Mouse (Mus musculus): Measurements from ENCODE around the gene B3galnt2. TPM values are rescaled to one million over a fixed set of nuclear protein-coding genes. Genes with fewer than 3 reads are reported as not detected.
A peak's percentile ranks its signal among the peaks of the same experiment; 100 is the strongest.
"Not testable (repeated sequence)": the region's sequence is repeated elsewhere in the genome, so short reads cannot be mapped to it uniquely, and the experiment has no call there.

The B3galnt2 gene
- polyA plus RNA-seq, 1 experiment from 2014 or later: 58.3 TPM

DNA sequence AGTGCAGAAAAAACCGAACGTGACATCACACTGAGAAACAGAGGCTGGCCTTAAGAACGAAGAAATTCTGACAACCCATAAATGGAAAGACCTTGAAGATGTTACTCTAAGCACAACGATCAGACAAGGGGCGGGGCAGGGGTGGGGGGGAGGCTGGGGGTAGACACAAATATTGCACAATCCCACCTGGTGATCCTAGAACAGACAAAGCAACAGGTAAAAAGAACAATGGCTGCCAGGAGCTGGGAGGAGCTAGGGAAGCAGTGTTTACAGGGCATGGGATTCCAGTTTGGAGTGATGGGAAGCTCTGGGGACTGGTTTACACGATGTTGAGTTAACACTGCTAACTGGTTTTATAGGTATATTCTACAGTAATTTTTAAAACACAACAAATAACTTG, 61.3 kb downstream of the B3galnt2 start:
- H3K27ac ChIP-seq: no peak overlapping the region
- no peak overlapping the region for H3K4me3 ChIP-seq
- no peak for DNase-seq (ENCODE audit: low spot score)
- H3K9me3 ChIP-seq (replicated peaks): no peaks in the 10 kb centered on the region
- no peaks in the 10 kb centered on the region for H3K4me1 ChIP-seq
- H3K36me3 ChIP-seq: peaks cover 80% of the 10 kb centered on the region
- H3K27me3 ChIP-seq (ENCODE audit: low read depth, poor library complexity, severe bottlenecking): no peaks in the 10 kb centered on the region
- 92% methylated on average over 6 of the region's 6 CpGs for WGBS

- Histone ChIP-seq H3K27ac (no peak overlapping the region), H3K9me3 (replicated peaks) (no peaks in the 10 kb centered on the region), H3K4me1 (no peaks in the 10 kb centered on the region), H3K36me3 (peaks cover 57% of the 10 kb centered on the region), H3K4me3 (no peak overlapping the region), H3K27me3 (ENCODE audit: low read depth, poor library complexity, severe bottlenecking) (no peaks in the 10 kb centered on the region)
- no peak for DNase-seq (ENCODE audit: low spot score)
These were observed 64.0 kb downstream of the B3galnt2 start for GRCm38 (mm10) chr13:14018283-14018682.

GRCm38 (mm10) chr13:14018852-14019251, 64.6 kb downstream of the B3galnt2 start:
- no peaks in the 10 kb centered on the region for H3K9me3 ChIP-seq (replicated peaks)
- no peaks in the 10 kb centered on the region for H3K4me1 ChIP-seq
- peaks cover 53% of the 10 kb centered on the region for H3K36me3 ChIP-seq
- H3K4me3 ChIP-seq: no peak overlapping the region
- H3K27me3 ChIP-seq (ENCODE audit: low read depth, poor library complexity, severe bottlenecking): no peaks in the 10 kb centered on the region
- no peak for DNase-seq (ENCODE audit: low spot score)
- WGBS: 95% methylated on average over 3 of the region's 3 CpGs
- no peak overlapping the region for H3K27ac ChIP-seq

DNA sequence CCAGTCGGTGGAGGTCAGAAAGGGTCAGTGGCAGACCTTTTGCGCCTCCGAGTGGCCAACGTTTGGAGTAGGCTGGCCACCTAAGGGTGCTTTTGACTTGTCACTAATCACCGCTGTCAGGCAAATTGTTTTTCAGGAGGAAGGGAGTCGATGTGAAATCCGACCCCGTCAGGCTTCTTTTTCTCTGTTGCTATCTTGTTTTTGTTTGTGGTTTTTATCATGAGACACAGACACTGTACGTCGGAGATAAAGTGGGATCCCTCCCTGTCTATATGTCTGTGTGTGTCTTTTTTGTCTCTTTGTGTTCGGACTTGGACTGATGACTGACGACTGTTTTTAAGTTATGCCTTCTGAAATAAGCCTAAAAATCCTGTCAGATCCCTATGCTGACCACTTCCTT, 67.1 kb downstream of the B3galnt2 start:
- not testable (repeated sequence) for DNase-seq (ENCODE audit: low spot score); H3K4me3 ChIP-seq; H3K27ac ChIP-seq; H3K27me3 ChIP-seq (ENCODE audit: low read depth, poor library complexity, severe bottlenecking); H3K4me1 ChIP-seq; H3K9me3 ChIP-seq (replicated peaks)
- H3K36me3 ChIP-seq: peaks cover 41% of the 10 kb centered on the region
- WGBS: 79% methylated on average over 11 of the region's 12 CpGs

GRCm38 (mm10) chr13:14025554-14025953, 71.3 kb downstream of the B3galnt2 start:
- H3K27ac ChIP-seq: no peak overlapping the region
- no peak overlapping the region for H3K4me3 ChIP-seq
- H3K4me1 ChIP-seq: no peaks in the 10 kb centered on the region
- WGBS: 88% methylated on average over 6 of the region's 6 CpGs
- no peaks in the 10 kb centered on the region for H3K27me3 ChIP-seq (ENCODE audit: low read depth, poor library complexity, severe bottlenecking)
- DNase-seq (ENCODE audit: low spot score): no peak
- H3K9me3 ChIP-seq (replicated peaks): no peaks in the 10 kb centered on the region
- H3K36me3 ChIP-seq: peaks cover 35% of the 10 kb centered on the region

DNA sequence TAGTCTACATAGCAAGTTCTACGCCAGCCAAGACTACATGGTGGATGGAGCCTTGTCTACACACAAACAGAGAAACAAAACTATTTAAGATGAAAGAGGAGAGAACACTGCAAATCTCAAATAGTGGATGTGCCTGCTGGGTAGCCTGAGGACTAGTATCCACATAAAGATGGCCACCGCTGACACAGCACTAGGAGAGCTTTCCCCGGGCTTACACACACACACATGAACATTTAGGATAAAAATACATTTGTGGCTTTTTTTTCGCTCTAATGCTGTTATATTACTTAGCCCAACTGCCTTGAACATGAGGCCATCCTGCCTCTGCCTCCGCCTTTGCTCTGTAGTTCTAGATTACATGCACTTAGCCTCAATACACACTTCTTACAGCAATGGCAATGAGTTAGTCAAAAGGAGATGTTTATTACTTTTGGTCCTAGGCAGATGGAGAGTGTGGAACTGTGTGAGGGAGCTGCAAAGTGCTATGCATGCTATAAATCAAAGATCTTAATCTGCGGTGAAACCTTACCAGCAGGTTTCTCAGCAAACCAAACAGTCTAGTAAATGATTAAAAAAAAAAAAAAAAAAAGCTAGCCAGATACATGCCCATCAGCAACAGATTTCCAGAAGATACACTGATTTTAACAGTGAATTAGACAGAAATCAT, 72.0 kb downstream of the B3galnt2 start:
- Histone ChIP-seq H3K27me3 (ENCODE audit: low read depth, poor library complexity, severe bottlenecking) (no peaks in the 10 kb centered on the region), H3K9me3 (replicated peaks) (no peaks in the 10 kb centered on the region), H3K27ac (no peak overlapping the region), H3K36me3 (peaks cover 35% of the 10 kb centered on the region), H3K4me3 (no peak overlapping the region), H3K4me1 (no peaks in the 10 kb centered on the region)
- 96% methylated on average over 6 of the region's 6 CpGs for WGBS
- no peak for DNase-seq (ENCODE audit: low spot score)

DNA sequence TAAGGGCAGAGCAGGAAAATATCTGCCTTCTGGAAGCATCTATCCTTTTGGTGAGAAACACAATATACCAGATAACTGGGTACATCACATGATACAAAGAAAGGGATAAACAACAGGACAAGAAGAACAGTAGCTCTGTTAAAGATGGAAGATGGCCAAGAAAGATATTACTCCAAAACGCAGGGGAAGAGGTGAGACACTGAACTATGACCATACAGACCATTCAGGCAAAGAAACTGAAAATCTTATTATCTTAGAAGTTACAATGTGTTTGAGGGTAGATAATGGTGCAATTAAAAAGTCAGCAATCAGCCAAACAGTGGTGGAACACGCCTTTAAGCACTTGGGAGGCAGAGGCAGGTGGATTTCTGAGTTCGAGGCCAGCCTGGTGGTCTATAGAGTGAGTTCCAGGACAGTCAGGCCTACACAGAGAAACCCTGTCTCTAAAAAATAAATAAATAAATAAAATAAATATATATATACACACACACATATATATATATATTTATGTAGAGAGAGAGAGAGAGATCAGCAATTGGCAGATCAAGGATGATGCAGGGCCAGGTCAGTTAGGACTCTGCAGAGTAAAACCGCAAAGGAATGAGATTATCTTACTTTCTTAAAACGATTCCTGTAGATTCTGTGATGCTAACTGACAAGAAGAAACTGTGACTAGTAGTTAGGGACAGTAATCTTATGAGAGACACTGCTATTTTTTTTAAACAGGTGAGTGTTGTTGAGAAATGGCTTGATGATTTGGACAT, 79.2 kb downstream of the B3galnt2 start:
- Histone ChIP-seq H3K4me3 (no peak overlapping the region), H3K36me3 (peaks cover 13% of the 10 kb centered on the region), H3K4me1 (peaks cover 2% of the 10 kb centered on the region), H3K9me3 (replicated peaks) (no peaks in the 10 kb centered on the region), H3K27ac (no peak overlapping the region), H3K27me3 (ENCODE audit: low read depth, poor library complexity, severe bottlenecking) (no peaks in the 10 kb centered on the region)
- 89% methylated on average over 5 of the region's 5 CpGs for whole genome bisulfite sequencing
- no peak for DNase-seq (ENCODE audit: low spot score)

DNA sequence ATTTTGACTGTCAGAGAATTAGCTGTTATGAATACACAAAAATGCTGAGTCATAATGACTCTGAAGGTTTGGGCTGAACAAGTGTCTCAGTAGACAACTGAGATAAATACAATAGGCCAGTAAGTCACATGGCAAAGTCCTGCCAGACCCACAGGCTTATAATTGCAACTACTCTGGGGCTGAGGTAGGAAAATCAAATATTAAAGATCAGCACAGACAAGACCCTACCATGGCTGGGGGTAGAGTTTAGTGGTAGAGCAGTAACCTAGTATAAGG, 79.7 kb downstream of the B3galnt2 start:
- Histone ChIP-seq H3K27ac (no peak overlapping the region), H3K4me1 (peaks cover 6% of the 10 kb centered on the region), H3K4me3 (no peak overlapping the region), H3K36me3 (peaks cover 9% of the 10 kb centered on the region), H3K27me3 (ENCODE audit: low read depth, poor library complexity, severe bottlenecking) (no peaks in the 10 kb centered on the region), H3K9me3 (replicated peaks) (no peaks in the 10 kb centered on the region)
- no peak for DNase-seq (ENCODE audit: low spot score)

GRCm38 (mm10) chr13:14035352-14035751, 81.1 kb downstream of the B3galnt2 start:
- 88% methylated on average over 3 of the region's 3 CpGs for WGBS
- DNase-seq (ENCODE audit: low spot score); H3K27ac ChIP-seq; H3K9me3 ChIP-seq (replicated peaks); H3K36me3 ChIP-seq; H3K27me3 ChIP-seq (ENCODE audit: low read depth, poor library complexity, severe bottlenecking); H3K4me3 ChIP-seq; H3K4me1 ChIP-seq: not testable (repeated sequence)

DNA sequence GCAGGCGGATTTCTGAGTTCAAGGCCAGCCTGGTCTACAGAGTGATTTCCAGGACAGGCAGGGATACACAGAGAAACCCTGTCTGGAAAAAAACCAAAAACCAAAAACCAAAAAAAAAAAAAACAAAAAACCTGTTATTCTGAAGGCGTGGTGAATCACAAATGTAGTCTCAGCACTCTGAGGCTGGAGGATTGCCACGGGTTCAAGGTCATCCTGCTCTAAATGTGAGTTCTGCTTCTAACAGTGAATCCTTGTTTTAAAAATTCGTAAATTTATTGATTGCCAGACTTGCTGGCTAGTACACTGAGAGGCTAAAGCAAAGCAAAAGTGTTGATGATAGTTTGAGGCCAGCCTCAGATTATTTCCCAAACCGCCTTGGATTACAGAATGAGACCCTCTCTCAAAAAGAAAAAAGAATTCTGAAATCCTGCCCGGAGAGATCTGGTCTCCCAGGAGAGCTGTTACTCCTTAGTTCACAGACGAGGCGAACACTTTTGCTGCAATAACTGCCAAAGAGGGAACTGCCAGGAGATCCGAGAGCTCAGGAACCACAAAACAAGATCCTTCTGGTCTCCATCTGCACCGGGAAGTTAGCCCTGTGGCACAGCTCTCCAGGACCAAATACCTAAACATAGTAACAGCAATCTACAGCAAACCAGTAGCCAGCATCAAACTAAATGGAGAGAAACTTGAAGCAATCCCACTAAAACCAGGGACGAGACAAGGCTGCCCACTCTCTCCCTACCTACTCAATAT, 81.8 kb downstream of the B3galnt2 start:
- H3K9me3 ChIP-seq (replicated peaks): no peaks in the 10 kb centered on the region
- WGBS: 97% methylated on average over 11 of the region's 11 CpGs
- peaks cover 5% of the 10 kb centered on the region; the same call in 1 of the 2 replicates for H3K36me3 ChIP-seq
- H3K27ac ChIP-seq: no peak overlapping the region
- no peaks in the 10 kb centered on the region for H3K27me3 ChIP-seq (ENCODE audit: low read depth, poor library complexity, severe bottlenecking)
- peaks cover 10% of the 10 kb centered on the region for H3K4me1 ChIP-seq
- DNase-seq (ENCODE audit: low spot score): no peak
- no peak overlapping the region for H3K4me3 ChIP-seq

GRCm38 (mm10) chr13:14038911-14039291, 84.6 kb downstream of the B3galnt2 start:
- peaks cover 10% of the 10 kb centered on the region for H3K4me1 ChIP-seq
- 7% methylated on average over 8 of the region's 8 CpGs for WGBS
- H3K27me3 ChIP-seq (ENCODE audit: low read depth, poor library complexity, severe bottlenecking): no peaks in the 10 kb centered on the region
- peak overlapping the region; percentile 71 for H3K4me3 ChIP-seq
- H3K36me3 ChIP-seq: peaks cover 5% of the 10 kb centered on the region; the same call in 1 of the 2 replicates
- peak overlapping the region; percentile 98 for H3K27ac ChIP-seq
- DNase-seq (ENCODE audit: low spot score): no peak
- H3K9me3 ChIP-seq (replicated peaks): no peaks in the 10 kb centered on the region

- no peaks in the 10 kb centered on the region for H3K27me3 ChIP-seq (ENCODE audit: low read depth, poor library complexity, severe bottlenecking)
- no peaks in the 10 kb centered on the region for H3K9me3 ChIP-seq (replicated peaks)
- WGBS: under 1% methylated on average over 35 of the region's 35 CpGs
- H3K27ac ChIP-seq: peak within 1 kb of the TSS; percentile 98
- peaks cover 10% of the 10 kb centered on the region for H3K4me1 ChIP-seq
- peak within 1 kb of the TSS; percentile 71 for H3K4me3 ChIP-seq
- H3K36me3 ChIP-seq: peaks cover 5% of the 10 kb centered on the region; the same call in 1 of the 2 replicates
- peak; percentile 93 for DNase-seq (ENCODE audit: low spot score)
These were observed 85.2 kb downstream of the B3galnt2 start, which contains the start of gene Tbce for GRCm38 (mm10) chr13:14039292-14039965. TSS of gene Tbce (minus strand) at chr13:14039638.

DNA sequence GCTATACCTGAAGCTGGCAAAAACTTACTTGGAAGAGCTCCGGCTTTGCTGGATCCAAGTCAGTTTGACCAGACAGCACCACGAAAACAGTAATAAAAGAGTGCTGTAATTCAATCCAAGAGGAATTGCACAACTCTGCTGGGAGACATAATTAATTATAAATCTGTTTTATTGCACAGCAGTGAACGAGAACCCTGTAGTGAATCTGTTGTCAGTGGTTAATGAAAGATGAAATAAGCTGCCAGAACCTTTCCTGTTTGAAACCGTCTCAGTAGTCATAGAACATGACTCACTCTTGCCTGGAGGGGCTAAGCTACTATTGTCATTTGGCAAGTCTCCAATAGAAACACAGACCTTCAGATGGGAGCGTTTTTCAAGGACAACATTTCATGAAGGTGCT, 85.9 kb downstream of the B3galnt2 start:
- WGBS: 67% methylated on average over 5 of the region's 5 CpGs

More for the DNA sequence above, 85.9 kb downstream of the B3galnt2 start:
- Histone ChIP-seq H3K9me3 (replicated peaks) (no peaks in the 10 kb centered on the region), H3K27me3 (ENCODE audit: low read depth, poor library complexity, severe bottlenecking) (no peaks in the 10 kb centered on the region), H3K4me1 (peaks cover 10% of the 10 kb centered on the region), H3K36me3 (peaks cover 5% of the 10 kb centered on the region; the same call in 1 of the 2 replicates), H3K4me3 (peak overlapping the region; percentile 71), H3K27ac (peak overlapping the region; percentile 98)
- DNase-seq (ENCODE audit: low spot score): no peak

Data from limb, embryonic 10.5 days (tissue).